Mouse (Mus musculus) bone marrow, adult 2 months (tissue): ENCODE data around the gene Kcnk18. TPM values are rescaled to one million over a fixed set of nuclear protein-coding genes. Genes with fewer than 3 reads are reported as not detected.

ENCODE experiments used
- H3K27ac ChIP-seq: fragments of 200-500 bp; 2 replicates; pipeline ENCODE4 v1.5.1; 2012; ENCODE audit warnings: low read depth, mild to moderate bottlenecking, control low read depth, inconsistent platforms, low read length; ENCODE audit not compliant: control insufficient read depth, poor library complexity, insufficient read depth
- H3K4me1 ChIP-seq: fragments of 200-500 bp; 2 replicates; pipeline ENCODE4 v1.6.1; 2011; ENCODE audit warnings: low read length; ENCODE audit not compliant: control insufficient read depth, insufficient read depth
- H3K4me3 ChIP-seq: fragments of 200-500 bp; replicated peaks from 2 replicates; pipeline ENCODE3; 2011; ENCODE audit warnings: mild to moderate bottlenecking, low read depth, low read length, control low read depth; ENCODE audit not compliant: control insufficient read depth
- CTCF ChIP-seq: fragments of 200-500 bp; IDR thresholded peaks from 2 replicates; pipeline ENCODE4 v1.5.1; 2011; ENCODE audit warnings: low read length, control low read depth; ENCODE audit not compliant: control insufficient read depth, insufficient read depth
- POLR2A ChIP-seq: fragments of 200-500 bp; IDR thresholded peaks from 2 replicates; pipeline ENCODE4 v1.6.1; 2011; ENCODE audit warnings: low read depth, mild to moderate bottlenecking, control low read depth, low read length, borderline replicate concordance; ENCODE audit not compliant: control insufficient read depth
- WGBS: fragments of 180-500 bp; shearing (Covaris S2); methylation state at CpG from one replicate; pipeline ENCODE4 v1.1.7; 2018; 5-methylcytosine and 5-hydroxymethylcytosine counted together
- polyA plus RNA-seq: library from polyadenylated mRNA; stranded (reverse); fragments of >200 nt; gene quantifications from 2 replicates; pipeline ENCODE4 v1.2.4, GENCODE M21; 2011; ENCODE audit warnings: low replicate concordance; ENCODE audit not compliant: missing spikeins, insufficient read depth, insufficient read length

The Kcnk18 gene
- polyA plus RNA-seq, 1 experiment, result not detected

DNA sequence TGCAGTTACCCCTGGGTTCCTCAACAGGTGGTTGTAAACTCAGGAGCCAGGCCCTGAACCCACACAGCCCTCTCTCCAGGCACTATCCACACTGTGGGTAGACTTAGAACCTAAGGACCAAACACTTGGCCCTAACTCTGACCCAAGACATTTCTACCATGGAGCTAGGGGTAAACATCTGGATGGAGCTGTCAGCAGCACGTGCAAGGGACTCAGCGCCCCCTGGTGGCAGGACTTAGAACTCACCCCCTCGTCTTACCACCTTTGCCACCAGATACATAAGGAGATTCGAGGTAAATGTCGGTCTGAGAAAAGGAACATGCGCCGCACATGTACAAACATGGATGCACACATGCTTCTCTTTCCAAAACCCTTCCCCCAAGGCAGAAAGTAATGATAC is 20.9 kb upstream of the Kcnk18 start:
- H3K4me1 ChIP-seq, result no peaks in the 10 kb centered on the region; the same call in 1 of the 2 replicates
- no peak overlapping the region for H3K27ac ChIP-seq
- TF ChIP-seq CTCF (peak; percentile 92), POLR2A (no peak)
- WGBS, result 23% methylated on average over 7 of the region's 7 CpGs
- H3K4me3 ChIP-seq, result no peak overlapping the region

DNA sequence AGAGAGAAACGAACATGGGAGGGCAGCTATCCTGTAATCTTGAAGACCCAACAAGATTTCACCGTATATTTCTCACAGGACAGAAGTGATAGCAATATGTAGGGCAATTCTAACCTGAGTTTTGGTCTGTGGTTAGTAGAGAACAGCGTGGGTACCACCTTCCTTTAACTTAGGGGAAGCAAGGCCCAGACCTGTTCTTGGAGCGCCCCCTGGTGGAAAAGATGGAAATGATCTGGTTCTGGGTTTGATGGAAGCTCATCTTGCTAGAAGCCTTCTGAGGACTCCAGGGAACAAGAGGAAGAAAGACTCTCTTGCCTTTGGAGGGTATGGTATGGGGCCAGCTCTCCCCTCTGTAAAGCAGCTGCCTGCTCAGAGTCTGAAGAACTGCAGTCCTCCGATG is 10.5 kb upstream of the Kcnk18 start:
- WGBS, result 28% methylated on average over 5 of the region's 5 CpGs
- Histone ChIP-seq H3K4me3 (no peak overlapping the region), H3K4me1 (no peaks in the 10 kb centered on the region), H3K27ac (no peak overlapping the region)
- TF ChIP-seq CTCF, result peak; percentile 64
- TF ChIP-seq POLR2A, result no peak

DNA sequence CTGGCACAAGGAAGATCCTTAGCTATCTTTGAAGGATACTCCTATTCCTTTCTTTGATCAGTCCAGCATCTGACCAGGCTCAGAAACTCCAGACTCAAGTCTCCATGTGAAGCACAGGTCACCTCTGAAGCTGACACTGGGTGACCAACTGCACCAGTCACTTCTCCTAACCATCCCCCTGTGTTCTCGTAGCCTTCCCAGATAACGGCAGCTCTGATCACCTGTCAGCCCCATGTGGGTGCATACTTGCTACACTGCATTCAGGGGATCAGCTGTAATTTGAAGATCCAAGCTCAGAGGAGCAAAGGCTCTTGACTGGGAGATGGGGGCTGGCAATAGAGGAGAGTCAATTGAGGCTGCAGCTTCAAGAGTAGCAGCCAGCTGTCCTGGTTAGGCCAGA is 10.0 kb upstream of the Kcnk18 start:
- Histone ChIP-seq H3K4me3 (no peak overlapping the region), H3K4me1 (no peaks in the 10 kb centered on the region), H3K27ac (no peak overlapping the region)
- WGBS, result 72% methylated on average over 2 of the region's 2 CpGs
- TF ChIP-seq POLR2A, result no peak
- no peak for TF ChIP-seq CTCF

DNA sequence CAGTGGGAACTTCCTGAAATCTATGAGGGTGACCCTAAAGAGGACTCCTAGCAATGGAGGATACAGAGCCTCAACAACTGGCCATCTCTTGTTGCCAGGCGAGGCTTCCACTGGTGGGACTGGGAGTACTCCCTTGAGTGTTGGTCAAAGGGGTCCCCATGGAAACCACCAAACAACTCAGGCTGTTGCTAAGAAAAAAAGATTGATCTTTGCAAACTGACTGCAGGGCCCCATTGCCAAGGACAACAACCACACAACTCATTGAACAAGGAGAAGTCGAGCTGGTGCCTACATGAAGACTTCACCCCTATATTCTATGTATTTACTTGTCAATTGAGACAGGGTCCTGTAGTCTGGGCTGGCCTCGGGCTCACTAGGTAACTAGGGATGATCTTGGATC is 2.1 kb upstream of the Kcnk18 start:
- no peaks in the 10 kb centered on the region for H3K4me1 ChIP-seq
- 68% methylated on average over 3 of the region's 3 CpGs for WGBS
- TF ChIP-seq POLR2A (no peak), CTCF (no peak)
- H3K27ac ChIP-seq, result no peak overlapping the region
- H3K4me3 ChIP-seq, result no peak overlapping the region

DNA sequence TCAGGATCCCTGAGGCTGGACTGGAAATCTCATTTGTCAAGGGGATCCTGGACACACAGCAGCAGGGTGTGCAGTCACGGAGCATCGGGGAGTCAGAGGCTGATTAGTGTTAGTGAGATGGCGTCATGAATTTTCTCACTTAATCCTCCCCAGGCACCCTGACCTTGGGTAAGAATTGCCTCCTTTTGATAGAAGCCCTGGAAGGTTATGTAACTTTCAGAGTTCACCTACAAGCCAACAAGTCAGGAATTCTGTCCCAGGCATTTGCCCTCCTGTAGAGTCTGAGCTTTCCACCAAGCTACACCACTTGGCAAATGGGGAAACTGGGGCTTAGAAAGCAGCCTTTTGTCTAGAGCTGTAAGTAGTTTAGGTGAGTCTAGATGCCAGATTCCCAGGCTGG is 2.1 kb downstream of the Kcnk18 start:
- TF ChIP-seq CTCF (no peak), POLR2A (no peak)
- Histone ChIP-seq H3K4me3 (no peak overlapping the region), H3K4me1 (no peaks in the 10 kb centered on the region), H3K27ac (no peak overlapping the region)
- 78% methylated on average over 3 of the region's 3 CpGs for WGBS

DNA sequence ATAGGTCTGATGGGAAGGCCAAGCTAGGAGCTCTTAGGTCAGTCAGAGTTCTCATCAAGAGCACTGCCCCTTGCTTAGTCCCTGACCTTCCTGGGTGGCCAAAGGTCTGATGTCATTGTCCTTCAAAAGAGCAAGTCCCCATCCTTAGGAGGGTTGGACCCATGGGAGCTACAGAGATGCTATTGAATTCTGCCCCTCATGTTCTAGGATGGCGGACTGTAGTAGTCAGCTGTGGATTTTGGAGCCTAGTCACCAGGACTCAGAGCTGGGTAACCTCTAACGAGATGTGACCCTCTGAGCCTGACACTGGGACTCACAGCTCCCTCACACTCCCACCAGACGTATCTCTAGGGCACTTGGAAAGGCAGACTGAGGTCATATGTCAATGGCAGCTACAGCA is 9.4 kb downstream of the Kcnk18 start:
- no peak for TF ChIP-seq CTCF
- TF ChIP-seq POLR2A, result no peak
- WGBS, result 67% methylated on average over 3 of the region's 3 CpGs
- no peak overlapping the region for H3K27ac ChIP-seq
- no peak overlapping the region for H3K4me3 ChIP-seq
- no peaks in the 10 kb centered on the region for H3K4me1 ChIP-seq

DNA sequence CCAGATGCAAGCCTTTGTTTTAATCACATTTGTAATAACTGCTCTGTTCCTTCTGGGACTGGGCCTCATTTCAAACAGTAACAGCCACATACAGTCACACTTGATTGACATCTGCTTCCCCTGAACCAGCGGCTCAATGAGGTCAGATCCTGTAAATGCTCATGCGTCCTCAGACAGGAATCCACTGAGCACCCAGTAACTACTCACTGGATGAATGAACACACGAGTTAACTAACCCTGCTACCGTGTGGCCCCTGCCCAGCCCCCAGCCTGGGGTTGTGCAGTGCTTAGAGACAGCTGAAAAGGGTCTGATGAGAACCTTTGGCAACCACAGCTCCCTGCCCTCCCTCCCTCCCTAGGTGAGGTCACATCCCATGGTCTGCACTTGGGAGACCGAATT is 13.8 kb downstream of the Kcnk18 start:
- Histone ChIP-seq H3K27ac (no peak overlapping the region), H3K4me3 (no peak overlapping the region), H3K4me1 (no peaks in the 10 kb centered on the region)
- 42% methylated on average over 5 of the region's 5 CpGs for WGBS
- TF ChIP-seq POLR2A, result no peak
- no peak for TF ChIP-seq CTCF

DNA sequence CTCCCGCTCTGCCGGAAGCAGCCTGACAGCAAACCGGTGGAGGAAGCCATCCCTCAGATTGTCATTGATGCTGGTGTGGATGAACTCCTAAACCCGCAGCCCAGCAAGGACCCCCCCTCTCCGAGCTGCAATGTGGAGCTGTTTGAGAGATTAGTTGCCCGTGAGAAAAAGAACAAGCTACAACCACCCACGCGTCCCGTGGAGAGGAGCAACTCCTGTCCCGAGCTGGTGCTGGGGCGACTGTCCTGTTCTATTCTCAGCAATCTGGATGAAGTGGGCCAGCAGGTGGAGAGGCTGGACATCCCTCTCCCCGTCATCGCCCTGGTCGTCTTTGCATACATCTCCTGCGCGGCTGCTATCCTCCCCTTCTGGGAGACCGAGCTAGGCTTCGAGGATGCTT is 16.0 kb downstream of the Kcnk18 start:
- TF ChIP-seq CTCF (no peak), POLR2A (no peak)
- Histone ChIP-seq H3K4me3 (no peak overlapping the region), H3K27ac (no peak overlapping the region), H3K4me1 (no peaks in the 10 kb centered on the region)
- 84% methylated on average over 18 of the region's 18 CpGs for WGBS

DNA sequence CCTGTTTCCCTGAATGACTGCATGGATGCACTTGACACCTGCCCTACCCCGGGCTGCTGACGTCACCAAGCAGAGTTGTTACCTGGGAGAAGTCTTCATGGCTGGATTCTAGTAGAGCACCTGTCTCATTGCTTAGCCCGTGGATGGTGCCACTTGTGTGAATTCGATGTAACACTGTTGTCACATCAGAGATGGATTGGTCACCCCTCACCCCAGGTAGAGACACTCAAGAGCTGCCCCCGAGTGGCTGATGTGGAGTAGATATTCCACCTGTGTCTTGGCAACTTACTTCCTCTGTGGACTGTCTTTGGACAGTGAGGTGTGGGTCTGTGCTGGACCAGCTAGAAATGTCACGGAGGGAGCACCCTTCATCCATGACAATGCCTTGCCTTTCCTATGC is 17.0 kb downstream of the Kcnk18 start:
- TF ChIP-seq POLR2A (no peak), CTCF (no peak)

DNA sequence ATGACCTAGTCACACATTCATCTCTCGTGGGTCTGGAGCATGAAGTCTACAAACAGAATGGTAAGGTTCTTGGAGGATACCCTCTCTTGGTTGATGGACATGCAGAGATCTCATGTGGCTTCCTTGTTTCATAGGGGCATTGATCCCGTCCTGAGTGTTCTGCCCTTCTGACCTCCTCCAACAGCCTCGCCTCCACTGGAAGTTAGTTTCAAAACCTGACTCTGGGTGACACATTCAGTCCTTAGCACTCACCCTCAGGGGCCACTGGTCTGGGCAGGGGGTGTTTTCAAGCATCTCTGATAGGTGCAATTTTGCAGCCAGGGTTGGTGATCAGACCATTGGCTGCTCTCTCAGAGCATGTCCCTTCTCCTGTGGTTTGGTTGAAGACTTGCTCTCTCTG is 19.6 kb downstream of the Kcnk18 start:
- WGBS, result 69% methylated on average over 3 of the region's 3 CpGs
- H3K27ac ChIP-seq, result no peak overlapping the region
- TF ChIP-seq CTCF (no peak), POLR2A (no peak)
- H3K4me3 ChIP-seq, result no peak overlapping the region
- H3K4me1 ChIP-seq, result no peaks in the 10 kb centered on the region

More for the DNA sequence above, 17.0 kb downstream of the Kcnk18 start:
- Histone ChIP-seq H3K4me3 (no peak overlapping the region), H3K4me1 (no peaks in the 10 kb centered on the region), H3K27ac (no peak overlapping the region)
- WGBS, result 67% methylated on average over 6 of the region's 6 CpGs
